Mouse (Mus musculus) gastrocnemius, postnatal 14 days (tissue): Measurements from ENCODE around the gene Plb1. TPM values are rescaled to one million over a fixed set of nuclear protein-coding genes. Genes with fewer than 3 reads are reported as not detected.

Experiments used
- DNase-seq: peaks from one replicate; pipeline ENCODE4 v3.0.0; 2021; ENCODE audit warnings: mixed read lengths
- intact Hi-C: fragments of 180-260 bp; cut with DNase I; formaldehyde crosslinking; loops from one replicate; pipeline ENCODE4 v1.15.1; 2025; ENCODE audit warnings: low total_unique reads
- total RNA-seq, 2 experiments: library from RNA; stranded (reverse); gene quantifications; 2 replicates each; pipeline ENCODE4 v1.2.3; 2021

Plb1 gene
- total RNA-seq, 2 experiments from 2014 or later, result 3.3 to 4.0 TPM

DNA sequence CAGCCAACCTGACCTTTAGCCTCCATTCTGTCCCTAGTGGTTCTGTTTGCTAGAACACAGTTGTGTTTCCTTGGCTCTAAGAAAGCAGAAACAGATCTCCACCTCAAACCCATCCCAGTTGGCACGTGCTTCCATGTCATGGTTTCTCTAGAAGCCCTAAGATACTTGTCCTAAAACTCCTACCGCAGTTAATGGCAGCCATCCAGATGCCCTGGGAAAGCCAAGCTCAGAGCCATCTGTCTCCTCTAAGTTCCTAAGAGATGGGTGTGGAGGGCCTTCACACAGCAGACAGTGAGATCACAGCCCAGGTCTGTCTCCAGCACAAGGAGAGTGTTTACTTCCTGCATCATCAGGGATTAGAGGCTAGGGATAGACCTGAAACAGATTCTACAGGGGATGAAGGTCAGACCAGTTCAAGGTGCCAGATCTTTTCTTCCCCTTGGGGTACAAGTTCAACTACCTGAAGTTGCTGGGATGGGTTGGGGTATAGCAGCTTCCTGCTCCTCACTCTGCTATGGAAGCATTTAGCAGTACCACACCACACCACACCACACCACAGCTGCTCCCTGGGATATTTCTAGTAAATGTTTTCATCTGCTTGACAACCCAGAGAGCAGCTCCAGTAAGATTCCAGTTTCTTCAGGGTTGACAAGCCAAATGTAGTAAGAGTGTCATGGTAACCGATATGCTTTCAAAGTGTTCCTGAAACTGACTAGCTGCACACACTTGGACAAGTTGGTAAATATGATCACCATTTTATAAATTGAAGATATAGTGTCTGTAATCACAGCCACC lies 129.1 kb downstream of the Plb1 start:
- DNase-seq, result no peak
- intact Hi-C loops, result no loop called here

GRCm38 (mm10) chr5:32369391-32369790 lies 136.9 kb downstream of the Plb1 start:
- intact Hi-C loops, result no loop called here
- DNase-seq, result no peak

DNA sequence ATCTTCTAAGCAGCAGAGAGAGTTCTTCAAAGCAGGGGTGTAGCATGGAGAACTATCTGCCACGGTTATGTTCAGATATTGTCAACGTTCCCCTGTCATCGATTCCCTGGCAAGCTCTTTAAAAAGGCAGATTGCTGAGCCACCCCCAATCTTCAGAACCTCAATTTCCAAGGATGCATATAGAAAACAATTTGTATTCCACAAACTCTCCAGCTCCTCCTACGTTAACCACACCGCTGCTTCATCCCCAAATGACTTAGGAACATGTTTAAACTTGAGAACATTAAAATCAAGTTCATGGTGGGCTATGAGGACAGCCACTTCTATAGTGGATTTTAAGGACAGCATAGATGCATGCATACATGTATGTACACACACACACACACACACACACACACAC lies 138.7 kb downstream of the Plb1 start:
- no peak for DNase-seq
- intact Hi-C loops, result no loop called here

DNA sequence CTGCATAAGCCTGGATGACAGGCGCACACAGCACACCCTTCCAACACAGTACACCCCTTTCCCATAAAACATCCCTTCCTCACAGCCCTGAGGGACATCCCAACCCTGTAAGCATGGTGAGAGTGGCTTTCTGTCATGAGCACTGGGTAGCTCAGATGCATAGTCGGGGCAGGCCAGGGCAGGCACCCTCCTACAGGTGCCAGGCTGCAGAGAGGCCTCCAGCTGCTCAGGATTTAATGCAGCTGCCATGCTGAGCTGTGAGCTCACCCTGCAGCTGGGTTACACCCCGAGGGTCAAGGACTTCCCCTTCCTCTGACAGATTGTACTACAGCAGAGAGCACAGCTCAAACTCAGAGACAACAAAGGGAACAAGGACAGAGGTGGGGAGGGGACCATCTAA lies 146.0 kb downstream of the Plb1 start:
- no peak for DNase-seq
- intact Hi-C loops, result no loop called here

- DNase-seq, result no peak
- intact Hi-C loops, result no loop called here
Measured at GRCm38 (mm10) chr5:32388656-32389055, 156.1 kb downstream of the Plb1 start.

- intact Hi-C loops, result no loop called here
- DNase-seq, result no peak
Measured at GRCm38 (mm10) chr5:32390295-32390694, 157.8 kb downstream of the Plb1 start.

- DNase-seq, result no peak
- intact Hi-C loops, result no loop called here
Measured at GRCm38 (mm10) chr5:32392281-32392680, 159.8 kb downstream of the Plb1 start.

DNA sequence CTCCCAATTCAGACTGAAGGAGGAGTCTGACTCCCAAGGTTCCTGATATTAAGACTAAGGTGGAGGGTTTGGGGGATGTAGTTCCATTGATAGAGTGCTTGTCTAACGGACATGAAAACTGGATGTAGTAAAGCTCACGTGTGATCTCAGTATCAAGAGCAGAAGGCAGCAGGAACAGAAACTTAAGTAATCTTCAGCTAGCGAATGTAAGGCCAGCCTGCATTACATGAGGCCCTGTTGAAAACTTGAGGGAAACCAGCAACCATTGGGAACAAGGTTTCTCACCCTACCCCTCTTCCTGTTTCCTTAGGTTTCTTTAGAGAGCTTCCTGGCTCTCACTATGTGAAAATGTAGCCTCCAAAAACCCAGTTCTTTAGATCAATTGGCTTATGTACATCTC lies 162.1 kb downstream of the Plb1 start:
- intact Hi-C loops, result no loop called here
- DNase-seq, result no peak

DNA sequence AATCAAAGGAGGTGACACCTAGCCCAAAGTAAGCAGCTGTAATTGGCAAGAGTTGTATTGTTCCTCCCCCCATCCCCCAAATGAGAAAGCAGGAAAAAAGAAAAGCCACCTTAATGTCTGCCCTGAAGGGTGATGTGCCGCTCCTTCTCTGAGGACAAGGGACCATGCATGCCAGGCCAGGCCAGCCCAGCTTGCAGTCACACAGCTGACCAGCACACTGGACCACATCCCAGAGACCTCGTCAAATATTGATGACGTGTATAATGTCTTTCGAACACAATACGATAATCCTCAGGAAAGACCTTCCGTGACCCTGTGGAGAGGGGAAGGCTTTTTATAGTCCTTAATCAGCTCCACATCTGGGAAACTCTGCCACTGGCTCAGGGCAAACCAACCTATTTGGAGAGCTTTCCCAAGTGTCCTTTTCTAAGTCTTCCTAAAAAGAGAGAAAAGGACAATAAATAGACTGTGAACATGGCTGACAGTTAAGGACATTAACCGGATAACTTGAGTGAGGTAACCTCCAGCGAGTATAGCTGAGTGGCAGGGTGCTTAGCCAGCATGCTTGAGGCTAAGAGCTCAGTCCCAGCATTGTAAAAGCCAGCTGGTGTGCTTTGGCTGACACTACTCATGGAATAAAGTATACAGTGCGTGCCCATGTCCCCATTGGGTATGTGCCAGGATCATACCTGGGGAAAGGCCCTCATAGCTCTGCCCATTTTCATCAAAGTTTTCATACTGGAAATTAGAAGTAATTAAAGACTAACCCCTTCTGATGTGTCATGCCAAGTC lies 162.8 kb downstream of the Plb1 start:
- DNase-seq, result no peak
- intact Hi-C loops, result no loop called here

DNA sequence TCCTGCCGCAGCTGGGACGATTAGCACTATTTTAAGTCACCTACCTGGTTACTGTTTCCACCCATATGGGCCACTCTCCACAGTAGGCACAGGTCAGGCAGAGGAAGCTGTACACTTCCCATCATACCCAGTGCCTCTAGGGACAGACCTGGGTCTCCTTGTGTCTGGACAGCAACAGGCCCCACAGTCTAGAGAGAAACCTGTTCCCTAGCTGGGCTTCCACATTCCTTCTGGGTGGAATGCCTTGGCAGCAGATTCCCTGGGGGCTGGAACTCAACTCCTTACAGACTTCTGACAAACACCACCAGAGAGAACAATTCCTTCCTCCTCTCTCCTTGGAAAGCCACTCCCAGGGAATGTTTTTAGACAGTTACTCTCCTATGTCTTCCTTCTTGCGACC lies 165.2 kb downstream of the Plb1 start:
- intact Hi-C loops, result no loop called here

DNA sequence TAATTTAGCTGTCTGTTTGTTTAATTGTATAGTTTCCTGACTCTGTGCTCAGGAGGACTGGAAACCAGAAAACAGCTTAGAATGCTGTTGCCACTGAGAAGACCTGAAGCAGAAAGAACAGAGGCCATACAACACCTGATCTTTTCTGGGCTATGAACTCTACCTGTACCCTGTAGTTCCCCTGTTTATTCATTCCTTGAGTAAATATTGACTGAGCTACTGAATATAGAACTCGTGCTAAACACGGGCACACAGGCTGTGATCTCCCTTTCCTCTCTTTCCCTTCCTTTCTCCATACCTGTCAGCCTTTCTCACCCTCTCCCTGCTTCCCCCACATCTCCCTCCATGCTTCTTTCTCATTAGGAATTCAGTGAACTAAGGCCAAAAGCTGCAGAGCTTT lies 168.4 kb downstream of the Plb1 start:
- intact Hi-C loops, result no loop called here
- no peak for DNase-seq

More for the DNA sequence above, 165.2 kb downstream of the Plb1 start:
- DNase-seq, result no peak

GRCm38 (mm10) chr5:32403082-32403953 lies 170.8 kb downstream of the Plb1 start:
- intact Hi-C loops, result no loop called here

GRCm38 (mm10) chr5:32405199-32405855 lies 172.8 kb downstream of the Plb1 start:
- DNase-seq, result no peak
- intact Hi-C loops, result no loop called here

More at GRCm38 (mm10) chr5:32403082-32403953, 170.8 kb downstream of the Plb1 start:
- no peak for DNase-seq

GRCm38 (mm10) chr5:32408771-32409170 lies 176.3 kb downstream of the Plb1 start:
- intact Hi-C loops, result no loop called here

DNA sequence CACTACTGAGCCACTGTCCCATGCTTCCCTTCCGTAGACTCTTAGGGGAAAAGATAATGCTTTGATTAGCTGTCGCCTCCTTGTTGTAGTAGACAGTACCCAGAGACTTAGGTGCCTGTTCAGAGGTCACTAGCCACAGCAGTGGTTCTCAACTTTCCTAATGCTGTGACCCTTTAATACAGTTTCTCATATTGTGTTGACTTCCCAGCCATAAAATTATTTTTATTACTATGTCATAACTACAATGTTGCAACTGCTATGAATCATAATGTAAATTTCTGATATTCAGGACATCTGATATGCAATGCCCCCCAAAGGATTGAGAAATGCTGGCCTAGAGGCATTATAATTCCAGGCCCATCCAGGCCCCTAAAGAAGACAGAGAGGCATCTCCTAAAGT lies 177.2 kb downstream of the Plb1 start:
- intact Hi-C loops, result no loop called here
- DNase-seq, result no peak

More at GRCm38 (mm10) chr5:32408771-32409170, 176.3 kb downstream of the Plb1 start:
- DNase-seq, result no peak

DNA sequence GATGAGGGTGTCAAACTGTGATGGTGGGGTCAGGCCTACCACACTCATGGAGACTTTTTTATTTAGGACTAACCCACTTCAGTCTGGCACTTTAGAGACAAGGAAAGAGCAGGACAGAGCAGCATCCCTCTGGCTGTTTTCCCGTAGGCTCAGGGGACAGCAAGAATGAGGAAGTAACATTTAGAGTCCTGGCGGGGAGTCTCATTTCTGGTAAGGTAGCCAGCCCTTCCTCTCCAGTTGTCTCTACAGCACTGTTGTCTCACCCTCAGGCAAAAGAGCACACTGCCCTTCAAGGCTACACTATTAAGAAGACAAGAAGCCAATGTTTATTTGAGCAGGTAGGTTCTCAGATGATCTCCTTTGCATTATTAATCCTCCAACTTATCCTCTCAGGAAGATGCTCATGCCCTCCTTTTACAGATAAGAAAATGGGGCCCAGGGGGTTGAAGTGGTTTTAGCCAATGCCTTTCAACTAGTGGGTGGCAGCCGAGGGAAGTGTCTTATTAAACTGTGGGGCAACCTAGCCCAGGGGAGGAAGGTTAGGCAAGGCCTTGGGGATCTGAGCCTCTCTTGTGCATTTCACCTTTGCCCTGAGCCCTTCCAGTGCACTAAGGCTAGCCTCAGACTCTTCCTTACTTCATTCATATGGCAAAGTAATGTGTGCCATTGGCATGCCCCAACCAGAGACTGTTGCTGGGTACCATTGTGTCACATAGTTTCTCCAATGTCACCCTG lies 178.6 kb downstream of the Plb1 start:
- DNase-seq, result no peak
- intact Hi-C loops, result no loop called here

DNA sequence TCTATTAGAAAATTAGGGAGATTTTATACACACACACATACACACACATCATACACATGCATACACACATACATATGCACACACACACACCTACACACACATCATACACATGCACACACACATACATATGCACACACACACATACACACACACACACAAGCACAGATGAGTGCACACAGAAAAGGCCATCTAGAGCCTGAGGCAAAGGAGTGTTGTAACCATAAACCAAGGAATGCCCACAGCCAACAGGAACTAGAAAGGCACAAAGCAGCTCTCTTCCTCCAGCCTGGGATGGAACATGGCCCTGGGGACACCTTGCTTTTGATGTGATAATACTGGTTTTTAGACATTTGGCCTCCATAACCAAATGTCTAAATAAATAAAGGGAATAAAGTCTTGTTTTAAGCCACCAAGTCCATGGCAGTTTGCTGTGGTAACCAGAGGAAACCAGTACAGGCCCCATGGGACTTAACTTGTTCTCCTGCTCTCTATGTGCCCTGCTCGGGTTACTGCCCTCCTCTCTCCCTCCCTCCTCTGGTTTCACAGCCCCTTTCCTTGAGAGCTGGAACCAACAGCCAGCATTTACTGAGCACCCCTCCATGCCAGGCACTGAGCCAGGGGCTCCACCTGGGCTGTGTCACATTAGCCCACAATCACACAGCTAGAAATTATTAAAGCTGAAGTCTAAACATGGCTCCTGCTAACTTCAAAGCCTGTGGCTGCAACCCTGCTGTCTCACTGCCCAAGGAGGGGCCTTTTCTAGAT lies 179.9 kb downstream of the Plb1 start:
- no peak for DNase-seq
- intact Hi-C loops, result no loop called here

DNA sequence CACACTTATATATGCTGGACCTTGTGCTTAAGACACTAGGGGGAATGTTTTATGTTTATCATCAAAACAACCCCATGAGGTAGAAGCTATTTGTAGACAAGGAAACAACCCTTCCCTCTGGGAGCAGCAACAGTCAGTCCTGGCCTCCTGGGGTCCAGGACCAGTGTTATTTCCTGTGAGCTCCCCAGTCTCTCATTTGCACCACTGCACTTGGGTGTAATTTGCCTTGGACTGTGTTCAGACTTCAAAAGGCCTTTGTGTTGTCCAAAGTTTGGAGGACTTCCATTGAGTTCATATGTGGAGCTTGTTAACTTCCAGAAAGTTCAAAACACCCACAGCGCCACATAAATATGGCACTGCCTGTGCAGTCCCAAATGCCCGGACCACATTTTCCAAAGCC lies 180.6 kb downstream of the Plb1 start:
- intact Hi-C loops, result no loop called here
- DNase-seq, result no peak
